In the genomic region with DNA sequence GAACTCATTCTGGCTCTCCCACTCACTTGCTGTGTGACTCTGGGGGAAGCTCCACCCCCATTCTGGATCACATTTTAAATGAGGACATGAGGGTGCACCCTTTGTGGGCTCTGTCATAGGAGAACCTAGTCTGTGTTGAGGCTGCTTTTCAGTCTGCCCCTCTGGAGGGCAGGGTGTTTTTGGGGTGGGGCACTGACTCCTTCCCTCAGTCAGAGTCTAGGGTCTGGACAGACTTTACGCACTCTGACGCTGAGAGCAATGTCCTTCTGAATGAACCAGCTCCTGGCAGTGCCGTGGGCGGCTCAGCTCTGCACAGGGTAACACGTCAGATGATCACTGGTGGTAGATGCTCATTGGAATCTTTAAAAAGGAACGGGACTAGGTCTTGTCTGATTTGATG, we compare ENCODE assay signal across 12 mouse cellular contexts.
DNase-seq lines count a peak whose midpoint lies in the region; TF ChIP-seq lines count a peak whose summit lies in the region.
"Had no signal": no experiment of that assay in that cellular context is flagged by ENCODE, and none has a peak within 500 bp of the region (broad histone marks: within the 10 kb centered on the region; RNA-seq: fewer than 3 reads in every experiment).

No protein-coding gene starts in this region.

- intact Hi-C loops in left cerebral cortex, postnatal 14 days (cut with DNase I): loop anchor here (5.0 kb wide), 1 partner anchor 72 kb away; no protein-coding TSS in a partner anchor

- peak in 1 of 2 experiments; percentile 47 for DNase-seq in cerebellum, adult 2 months
- no peak for DNase-seq in cerebellum, adult 11-12 months
- DNase-seq in right cerebral cortex, adult 18-20 months: peak; percentile 81
- no peak for DNase-seq in right cerebral cortex, postnatal 4 days
- DNase-seq in left cerebral cortex, postnatal 14 days (ENCODE audit: low spot score in 2 of 2): peak; percentile 58 to 83
- no peak for DNase-seq in heart, adult 9 months (ENCODE audit: low spot score in 2 of 2)
- DNase-seq in lung, adult 18-20 months: no peak
- DNase-seq in adrenal gland, postnatal 36 days: no peak
- DNase-seq: kidney, adult 18-20 months; lung, postnatal 4 days; spleen, adult 18-20 months had no signal

- H3K4me3 ChIP-seq in cerebellum, adult 2 months (replicated peaks; ENCODE audit: insufficient read depth, low read depth, low read length): no peak overlapping the region

- H3K4me1 ChIP-seq in cerebellum, adult 2 months (ENCODE audit: control insufficient read depth, insufficient read depth, low read length): peaks cover 41% of the 10 kb centered on the region

- 16% methylated on average over 6 of the region's 6 CpGs for WGBS in cerebellum, adult 2 months

- H3K27me3 ChIP-seq in cerebellum, adult 2 months (ENCODE audit: control insufficient read depth, insufficient read depth, low read length): no peaks in the 10 kb centered on the region

- TF ChIP-seq POLR2A in cerebellum, adult 2 months (IDR thresholded peaks at IDR 0.05; ENCODE audit: borderline replicate concordance, insufficient read depth, low read length): 0 out of 2 replicates have a peak, but pooled peaks have one; percentile 2

- peak overlapping the region; percentile 8; the same call in 1 of the 2 replicates for H3K27ac ChIP-seq in cerebellum, adult 2 months (ENCODE audit: insufficient read depth, low read length)
- H3K27ac ChIP-seq: stomach, postnatal 0 days had no signal

- TF ChIP-seq CTCF in cerebellum, adult 2 months (IDR thresholded peaks at IDR 0.05; ENCODE audit: borderline replicate concordance, insufficient read depth, low read depth, low read length): no peak

Comparison
In these comparisons a context has a peak if more than half of its experiments do, and no peak if none do; other contexts are left out.
1. DNase-seq: peak in right cerebral cortex, adult 18-20 months (single experiment) and left cerebral cortex, postnatal 14 days (2 of 2); none in cerebellum, adult 11-12 months (single experiment), right cerebral cortex, postnatal 4 days (single experiment), heart, adult 9 months (0 of 2), lung, adult 18-20 months (0 of 2) and adrenal gland, postnatal 36 days (0 of 2).